In the genomic region with DNA sequence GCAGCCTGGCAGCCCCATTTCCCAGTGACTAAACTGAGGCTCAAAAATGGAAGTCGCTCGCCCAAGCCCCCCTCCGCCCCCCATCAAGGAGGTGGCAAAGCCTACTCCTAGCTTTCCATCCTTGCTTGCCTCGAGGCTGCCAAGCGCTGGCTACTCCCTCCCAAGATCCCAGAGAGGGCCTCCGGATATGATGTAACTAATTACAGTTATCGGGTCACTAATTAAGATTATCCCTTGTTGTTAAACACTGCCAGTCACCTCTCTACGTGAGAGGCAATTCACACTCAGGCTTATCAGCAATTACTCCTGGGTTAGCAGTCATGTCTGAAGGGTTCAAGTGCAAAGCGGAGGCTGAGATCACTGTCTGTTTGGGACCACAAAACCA, we compare ENCODE assay signal across 8 mouse cellular contexts. TPM values are rescaled to one million over a fixed set of nuclear protein-coding genes. Genes with fewer than 3 reads are reported as not detected.
DNase-seq lines count a peak whose midpoint lies in the region; ATAC-seq and TF ChIP-seq lines count a peak whose summit lies in the region.

No protein-coding gene starts in this region.

- H3K27me3 ChIP-seq in liver, adult 2 months (ENCODE audit: control insufficient read depth, insufficient read depth, low read length): no peaks in the 10 kb centered on the region
- no peaks in the 10 kb centered on the region for H3K27me3 ChIP-seq in forebrain, embryonic 13.5 days
- H3K27me3 ChIP-seq in limb, embryonic 13.5 days: no peaks in the 10 kb centered on the region

- TF ChIP-seq CTCF in liver, adult 2 months (IDR thresholded peaks at IDR 0.05; ENCODE audit: low read depth, low read length): no peak

- H3K27ac ChIP-seq in liver, adult 2 months (replicated peaks; ENCODE audit: insufficient read depth, low read depth, low read length): no peak overlapping the region
- peak overlapping the region; percentile 96 for H3K27ac ChIP-seq in forebrain, embryonic 13.5 days
- H3K27ac ChIP-seq in limb, embryonic 13.5 days: peak overlapping the region; percentile 93

- peak overlapping the region; percentile 35; the same call in 1 of the 2 replicates for H3K9ac ChIP-seq in liver, adult 2 months (ENCODE audit: low read depth, low read length)
- peak overlapping the region; percentile 97 for H3K9ac ChIP-seq in forebrain, embryonic 13.5 days
- peak overlapping the region; percentile 96 for H3K9ac ChIP-seq in limb, embryonic 13.5 days

- H3K4me2 ChIP-seq in forebrain, embryonic 13.5 days: peak overlapping the region; percentile 71
- peak overlapping the region; percentile 67 for H3K4me2 ChIP-seq in limb, embryonic 13.5 days (replicated peaks)

- DNase-seq in liver, adult 2 months (ENCODE audit: extremely low read depth, low read depth, low spot score): no peak
- DNase-seq in liver: no peak
- DNase-seq in retina, postnatal 1 day: peak; percentile 83
- DNase-seq in cerebellum, adult 11 months: no peak
- DNase-seq in left cerebral cortex, postnatal 36 days (ENCODE audit: low spot score in 2 of 2): no peak
- DNase-seq in gastrocnemius, adult 18-20 months (ENCODE audit: low spot score): no peak

- no peaks in the 10 kb centered on the region; the same call in 1 of the 2 replicates for H3K79me2 ChIP-seq in liver, adult 2 months (ENCODE audit: control insufficient read depth, insufficient read depth, low read length)

- peaks cover 3% of the 10 kb centered on the region; the same call in 1 of the 2 replicates for H3K4me1 ChIP-seq in liver, adult 2 months (ENCODE audit: control insufficient read depth, insufficient read depth, low read length)
- peaks cover 54% of the 10 kb centered on the region for H3K4me1 ChIP-seq in forebrain, embryonic 13.5 days
- peaks cover 39% of the 10 kb centered on the region for H3K4me1 ChIP-seq in limb, embryonic 13.5 days

- intact Hi-C loops in left cerebral cortex, postnatal 36 days (cut with DNase I): no loop called here

- ATAC-seq in forebrain, embryonic 13.5 days: peak; percentile 26; the same call in 1 of the 2 replicates
- ATAC-seq in limb, embryonic 13.5 days (ENCODE audit: low FRiP score, low read depth): no peak; the same call in 1 of the 2 replicates

- 61% methylated on average over 9 of the region's 9 CpGs for WGBS in liver, adult 2 months
- 8% methylated on average over 9 of the region's 9 CpGs for WGBS in forebrain, embryonic 13.5 days
- 21% methylated on average over 9 of the region's 9 CpGs for whole genome bisulfite sequencing in limb, embryonic 13.5 days

- H3K4me3 ChIP-seq in liver, adult 2 months (ENCODE audit: insufficient read depth, low read depth, low read length): no peak overlapping the region; the same call in 1 of the 2 replicates
- H3K4me3 ChIP-seq in forebrain, embryonic 13.5 days: peak overlapping the region; percentile 70
- H3K4me3 ChIP-seq in limb, embryonic 13.5 days: peak overlapping the region; percentile 77

- no peaks in the 10 kb centered on the region for H3K36me3 ChIP-seq in liver, adult 2 months (ENCODE audit: control insufficient read depth, insufficient read depth, low read length)
- H3K36me3 ChIP-seq in forebrain, embryonic 13.5 days (ENCODE audit: poor library complexity, severe bottlenecking): peaks cover 6% of the 10 kb centered on the region
- H3K36me3 ChIP-seq in limb, embryonic 13.5 days: peaks cover 17% of the 10 kb centered on the region

- no peaks in the 10 kb centered on the region for H3K9me3 ChIP-seq in forebrain, embryonic 13.5 days (replicated peaks)
- H3K9me3 ChIP-seq in limb, embryonic 13.5 days: no peaks in the 10 kb centered on the region

- TF ChIP-seq POLR2A in liver, adult 2 months (IDR thresholded peaks at IDR 0.05; ENCODE audit: extremely low read depth, insufficient read depth, low read length): no peak

RNA-seq across cellular contexts. Expression of a gene that starts 16.6 kb away (rescaled TPM):
- total RNA-seq in liver, adult 2 months (2014; rRNA removed): 17.7 and 25.5 TPM in 2 replicates
- 54.4 and 69.9 TPM in 2 replicates for polyA plus RNA-seq in liver, adult 2 months (2012; rRNA removed)
- polyA plus RNA-seq in forebrain, embryonic 13.5 days (2015; fragmentation: Nextera tagmentation; extraction: Ambion mirVana): 20.2 and 22.0 TPM in 2 replicates
- polyA plus RNA-seq in limb, embryonic 13.5 days (2015; fragmentation: Nextera tagmentation; extraction: Ambion mirVana): 14.9 TPM in 2 replicates
- 10 to 100 TPM; 61.0 to 63.4 TPM for total RNA-seq in left cerebral cortex, postnatal 36 days (2021)
- 10 to 100 TPM; 53.2 to 68.6 TPM for total RNA-seq in gastrocnemius, adult 18-20 months (2021)

RNA-seq across cellular contexts. Expression of a gene that starts 51.1 kb away (rescaled TPM):
- total RNA-seq in liver, adult 2 months (2014; rRNA removed): 5.3 and 7.2 TPM in 2 replicates
- 14.3 and 16.3 TPM in 2 replicates for polyA plus RNA-seq in liver, adult 2 months (2012; rRNA removed)
- polyA plus RNA-seq in forebrain, embryonic 13.5 days (2015; fragmentation: Nextera tagmentation; extraction: Ambion mirVana): 34.0 and 35.5 TPM in 2 replicates
- 32.8 and 41.5 TPM in 2 replicates for polyA plus RNA-seq in limb, embryonic 13.5 days (2015; fragmentation: Nextera tagmentation; extraction: Ambion mirVana)
- 10 to 100 TPM; 74.7 to 84.4 TPM for total RNA-seq in left cerebral cortex, postnatal 36 days (2021)
- 1 to 10 TPM; 7.2 to 8.9 TPM for total RNA-seq in gastrocnemius, adult 18-20 months (2021)

Comparison
In these comparisons a context has a peak if more than half of its experiments do, and no peak if none do; other contexts are left out.
1. H3K9ac ChIP-seq: peak in every context shown above with its lines; median percentile 97 in forebrain, embryonic 13.5 days; 96 in limb, embryonic 13.5 days; 35 in liver, adult 2 months.